Mouse (Mus musculus) olfactory bulb, adult 2 months (tissue): Measurements from ENCODE around the gene Zbtb25.

Experiments used
- CTCF ChIP-seq: fragments of 200-500 bp; IDR thresholded peaks from 2 replicates; pipeline ENCODE4 v1.5.1; 2012; ENCODE audit warnings: low read depth, mild to moderate bottlenecking, low read length, moderate library complexity; ENCODE audit not compliant: insufficient read depth
- POLR2A ChIP-seq: fragments of 200-500 bp; IDR thresholded peaks from 2 replicates; pipeline ENCODE4 v1.6.1; 2012; ENCODE audit warnings: mild to moderate bottlenecking, low read depth, low read length, moderate library complexity; ENCODE audit not compliant: insufficient read depth

DNA sequence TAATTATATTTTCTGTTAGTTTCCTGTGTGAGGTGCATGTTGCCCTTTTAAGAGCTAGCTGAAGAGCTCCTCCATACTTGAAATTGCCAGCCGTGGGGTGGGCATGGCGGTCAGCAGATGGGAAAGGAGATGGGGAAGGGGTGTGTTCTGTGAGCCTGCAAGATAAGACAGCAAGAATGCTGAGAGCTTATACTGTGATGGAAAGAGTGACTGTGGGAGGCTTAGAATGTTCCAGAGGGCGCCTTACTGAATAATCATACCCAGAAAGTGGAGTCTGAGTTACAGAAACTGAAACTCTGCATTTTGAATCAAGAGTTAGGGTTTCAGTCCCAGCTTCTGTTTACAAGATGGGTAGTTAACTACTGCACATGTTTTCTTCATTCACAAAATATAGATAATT is 6.1 kb upstream of the Zbtb25 start:
- TF ChIP-seq CTCF (no peak), POLR2A (no peak)
